ENCODE assay signal across 8 mouse cellular contexts in the genomic region with DNA sequence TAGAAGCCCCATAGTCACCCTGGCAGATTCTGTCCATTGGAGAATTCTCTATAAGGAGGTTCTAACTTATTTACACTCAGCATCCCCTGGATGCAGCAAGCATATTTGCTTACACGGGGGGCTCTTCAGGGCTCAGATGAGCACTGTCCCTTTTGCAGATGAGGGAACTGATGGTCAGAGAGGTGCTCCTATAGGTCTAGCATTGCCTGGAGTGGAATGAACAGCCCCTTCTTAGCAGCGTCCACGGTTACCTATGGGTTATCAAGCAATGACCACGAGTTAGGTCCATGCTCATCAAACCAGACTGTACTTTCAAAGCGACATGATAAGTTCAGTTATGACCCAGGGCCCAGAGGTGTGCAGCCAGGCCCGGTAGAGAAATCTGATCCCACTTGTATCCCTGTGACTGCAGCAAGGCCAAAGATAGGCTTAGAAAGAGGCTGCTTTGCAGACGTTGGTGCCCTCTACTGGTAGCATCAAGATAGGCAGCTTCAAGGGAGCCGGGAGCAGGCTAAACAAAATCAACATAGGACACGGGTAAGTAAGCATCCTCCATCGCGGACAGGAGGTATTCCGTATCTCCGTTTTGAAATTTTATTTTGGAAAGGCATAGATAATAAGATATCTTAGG.
DNase-seq lines count a peak whose midpoint lies in the region; ATAC-seq and TF ChIP-seq lines count a peak whose summit lies in the region.

No protein-coding gene starts in this region.

- no peaks in the 10 kb centered on the region for H3K9me3 ChIP-seq in kidney, embryonic 16.5 days (ENCODE audit: low read length)
- no peaks in the 10 kb centered on the region for H3K9me3 ChIP-seq in liver, embryonic 14.5 days (ENCODE audit: control insufficient read depth, low read length)

- TF ChIP-seq EP300 in heart, adult 2 months (IDR thresholded peaks at IDR 0.05; ENCODE audit: insufficient read depth, low read depth, low read length), result no peak
- TF ChIP-seq EP300 in liver, embryonic 14.5 days (IDR thresholded peaks at IDR 0.05; ENCODE audit: low read depth), result no peak

- no peak overlapping the region for H3K4me2 ChIP-seq in kidney, embryonic 16.5 days (replicated peaks; ENCODE audit: low read depth, low read length)
- no peak overlapping the region for H3K4me2 ChIP-seq in liver, embryonic 14.5 days (ENCODE audit: low read depth)

- TF ChIP-seq POLR2A in heart, adult 2 months (IDR thresholded peaks at IDR 0.05; ENCODE audit: insufficient read depth, low read depth, low read length), result no peak

- intact Hi-C loops in heart, adult 2 months (cut with DNase I), result loop anchor here (2.0 to 5.0 kb wide), 3 partner anchors 76 to 322 kb away; no protein-coding TSS in a partner anchor

- no peak overlapping the region for H3K27ac ChIP-seq in heart, adult 2 months
- no peak overlapping the region for H3K27ac ChIP-seq in kidney, embryonic 16.5 days (ENCODE audit: low read length)
- H3K27ac ChIP-seq in liver, embryonic 14.5 days, result no peak overlapping the region

- peak; percentile 54 for DNase-seq in adipocyte (ENCODE audit: low spot score)
- peak; percentile 85 for DNase-seq in embryo, embryonic 10 days (ENCODE audit: low spot score)
- peak; percentile 41 to 47 for DNase-seq in heart, adult 2 months
- DNase-seq in liver, embryonic 14.5 days (ENCODE audit: low read depth in 3 of 3, low spot score in 3 of 3), result no peak
- peak; percentile 36 for DNase-seq in ovary, postnatal 36 days (ENCODE audit: low spot score)
- no peak for DNase-seq in spleen, postnatal 14 days (ENCODE audit: low spot score in 2 of 2)

- WGBS in heart, adult 2 months, result 23% methylated on average over 13 of the region's 13 CpGs
- WGBS in kidney, embryonic 16.5 days, result 20% methylated on average over 13 of the region's 13 CpGs
- WGBS in liver, embryonic 14.5 days (ENCODE audit: insufficient replicate concordance), result 19% methylated on average over 13 of the region's 13 CpGs

- H3K4me1 ChIP-seq in heart, adult 2 months (ENCODE audit: control insufficient read depth, insufficient read depth, low read length), result no peaks in the 10 kb centered on the region
- H3K4me1 ChIP-seq in kidney, embryonic 16.5 days (ENCODE audit: insufficient read depth, low read length), result no peaks in the 10 kb centered on the region
- H3K4me1 ChIP-seq in liver, embryonic 14.5 days (replicated peaks; ENCODE audit: control insufficient read depth in 2 of 2, insufficient read depth in 2 of 2, low read length in 1 of 2), result no peaks in the 10 kb centered on the region

- no peaks in the 10 kb centered on the region for H3K79me2 ChIP-seq in C2C12 (ENCODE audit: control insufficient read depth, insufficient read depth)
- H3K79me2 ChIP-seq in heart, adult 2 months (replicated peaks; ENCODE audit: control insufficient read depth, insufficient read depth, low read length), result no peaks in the 10 kb centered on the region

- H3K27me3 ChIP-seq in C2C12 (ENCODE audit: control insufficient read depth, insufficient read depth, insufficient read length), result peaks cover 26% of the 10 kb centered on the region
- H3K27me3 ChIP-seq in heart, adult 2 months (ENCODE audit: control insufficient read depth, insufficient read depth, low read length), result no peaks in the 10 kb centered on the region
- H3K27me3 ChIP-seq in kidney, embryonic 16.5 days (ENCODE audit: insufficient read depth, low read length), result peaks cover 3% of the 10 kb centered on the region; the same call in 1 of the 2 replicates
- H3K27me3 ChIP-seq in liver, embryonic 14.5 days (ENCODE audit: control insufficient read depth, insufficient read depth, low read length), result no peaks in the 10 kb centered on the region

- no peak overlapping the region for H3ac ChIP-seq in C2C12 (ENCODE audit: control insufficient read depth, insufficient read length, low read depth)

- no peaks in the 10 kb centered on the region for H3K36me3 ChIP-seq in C2C12 (ENCODE audit: control insufficient read depth, insufficient read depth)
- H3K36me3 ChIP-seq in heart, adult 2 months (ENCODE audit: control insufficient read depth, insufficient read depth, low read length), result no peaks in the 10 kb centered on the region
- H3K36me3 ChIP-seq in kidney, embryonic 16.5 days (ENCODE audit: insufficient read depth, low read length), result no peaks in the 10 kb centered on the region
- no peaks in the 10 kb centered on the region for H3K36me3 ChIP-seq in liver, embryonic 14.5 days (replicated peaks; ENCODE audit: control insufficient read depth, insufficient read depth, low read depth)

- H3K4me3 ChIP-seq in C2C12 (ENCODE audit: insufficient read depth, poor library complexity, severe bottlenecking), result no peak overlapping the region
- no peak overlapping the region for H3K4me3 ChIP-seq in heart, adult 2 months
- no peak overlapping the region for H3K4me3 ChIP-seq in kidney, embryonic 16.5 days (ENCODE audit: low read length)
- no peak overlapping the region for H3K4me3 ChIP-seq in liver, embryonic 14.5 days (ENCODE audit: insufficient read depth in 1 of 2, low read depth in 2 of 2, low read length in 2 of 2)

- no peak overlapping the region for H3K9ac ChIP-seq in heart, adult 2 months (ENCODE audit: low read depth, low read length)
- H3K9ac ChIP-seq in kidney, embryonic 16.5 days (replicated peaks; ENCODE audit: low read length), result no peak overlapping the region
- H3K9ac ChIP-seq in liver, embryonic 14.5 days (replicated peaks), result no peak overlapping the region

- no peaks in the 10 kb centered on the region for H3K79me3 ChIP-seq in C2C12 (ENCODE audit: low read depth)

- peak; percentile 83 for TF ChIP-seq CTCF in C2C12 (IDR thresholded peaks at IDR 0.05; ENCODE audit: control insufficient read depth, insufficient read depth, insufficient read length)
- TF ChIP-seq CTCF in heart, adult 2 months (IDR thresholded peaks at IDR 0.05), result peak; percentile 97
- TF ChIP-seq CTCF in liver, embryonic 14.5 days (IDR thresholded peaks at IDR 0.05; ENCODE audit: low read depth), result peak; percentile 79

- peak; percentile 57 for ATAC-seq in kidney, embryonic 16.5 days (ENCODE audit: low FRiP score, low TSS enrichment)
- no peak for ATAC-seq in liver, embryonic 14.5 days (ENCODE audit: insufficient read depth)

TF ChIP-seq in C2C12, 6 proteins besides CTCF, POLR2A, EP300 and RAD21:
- TF ChIP-seq MYOG (IDR thresholded peaks at IDR 0.05; ENCODE audit: control insufficient read depth, extremely low read depth, insufficient read length) (no peak), MYOD1 (IDR thresholded peaks at IDR 0.05; ENCODE audit: control insufficient read depth, insufficient read length, low read depth) (no peak), FOSL1 (IDR thresholded peaks at IDR 0.05; ENCODE audit: insufficient read depth, low read length, poor library complexity, severe bottlenecking) (no peak), MAX (IDR thresholded peaks at IDR 0.05) (no peak), CEBPB (IDR thresholded peaks at IDR 0.05; ENCODE audit: low read depth) (no peak), USF1 (IDR thresholded peaks at IDR 0.05; ENCODE audit: low read depth) (no peak)

Comparison
In these comparisons a context has a peak if more than half of its experiments do, and no peak if none do; other contexts are left out.
1. DNase-seq: peak in adipocyte (single experiment), embryo, embryonic 10 days (single experiment), heart, adult 2 months (2 of 2) and ovary, postnatal 36 days (single experiment); none in liver, embryonic 14.5 days (0 of 3) and spleen, postnatal 14 days (0 of 2).
2. Peak in every context shown above with its lines, with median percentiles within 50 percentile points of each other: CTCF ChIP-seq.